Mouse (Mus musculus): ENCODE measurements around the gene Mymx. TPM values are rescaled to one million over a fixed set of nuclear protein-coding genes. Genes with fewer than 3 reads are reported as not detected.

The Mymx gene
- total and polyA plus RNA-seq, 3 experiments, result not detected

- H3K4me3 ChIP-seq (ENCODE audit: low read depth, low read length), result no peak overlapping the region; the same call in 1 of the 2 replicates
- peaks cover 78% of the 10 kb centered on the region for H3K36me3 ChIP-seq (replicated peaks)
- no peaks in the 10 kb centered on the region for H3K27me3 ChIP-seq (ENCODE audit: insufficient read depth, low read length)
- H3K9me3 ChIP-seq (replicated peaks), result no peaks in the 10 kb centered on the region
- peaks cover 54% of the 10 kb centered on the region for H3K4me1 ChIP-seq (ENCODE audit: insufficient read depth, low read depth, low read length)
- DNase-seq (ENCODE audit: low spot score) (no peak), ATAC-seq (ENCODE audit: extremely low read depth, insufficient number of reproducible peaks, low FRiP score, poor library complexity, severe bottlenecking) (no peak)
- no peak for TF ChIP-seq CTCF (IDR thresholded peaks at IDR 0.05; ENCODE audit: low read depth, low read length)
- TF ChIP-seq GATA1 (IDR thresholded peaks at IDR 0.05; ENCODE audit: borderline replicate concordance, low read length), result no peak
- TF ChIP-seq POLR2AphosphoS5 (IDR thresholded peaks at IDR 0.05; ENCODE audit: insufficient replicate concordance, low read depth, low read length), result no peak
- no peak for TF ChIP-seq TAL1 (conservative IDR thresholded peaks at IDR 0.05; ENCODE audit: low read depth, low read length)
- no peak for TF ChIP-seq GATA2 (IDR thresholded peaks at IDR 0.05; ENCODE audit: borderline replicate concordance, low read depth, low read length)
Observed at GRCm38 (mm10) chr17:45563216-45563615, 38.7 kb downstream of the Mymx start.

DNA sequence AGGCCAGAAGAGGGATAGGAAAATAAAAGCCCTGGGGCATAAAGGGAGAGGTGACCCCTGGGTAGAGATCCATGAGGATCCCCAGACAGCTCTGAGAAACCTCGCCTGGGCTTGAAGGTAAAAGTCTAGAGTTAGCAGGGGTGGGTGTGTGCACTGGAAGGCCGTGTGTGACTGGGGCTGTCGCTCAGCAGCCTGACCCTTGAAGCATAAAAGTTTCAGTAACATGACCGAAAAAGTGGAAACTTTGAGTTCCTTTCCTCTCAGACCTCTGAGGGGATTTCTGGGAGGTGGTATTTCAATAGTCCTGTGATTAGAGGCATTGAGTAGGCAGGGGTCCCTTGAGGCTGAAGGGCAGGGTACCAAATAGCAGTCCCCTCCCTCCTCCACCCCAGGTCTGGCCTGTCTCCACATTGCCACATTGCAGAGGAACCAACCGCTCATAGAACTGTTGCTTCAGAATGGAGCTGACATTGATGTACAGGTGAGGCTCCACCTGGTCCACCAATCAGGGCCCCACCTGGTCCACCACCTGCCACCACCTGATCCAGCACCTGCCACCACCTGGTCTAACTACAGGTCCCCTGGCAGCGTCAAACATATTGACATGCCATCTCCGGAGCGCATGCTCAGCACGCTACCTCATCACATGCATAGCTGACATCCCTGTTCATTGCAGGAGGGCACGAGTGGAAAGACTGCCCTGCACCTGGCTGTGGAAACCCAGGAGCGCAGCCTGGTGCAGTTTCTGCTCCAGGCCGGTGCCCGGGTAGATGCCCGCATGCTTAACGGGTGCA is 42.0 kb downstream of the Mymx start:
- Histone ChIP-seq H3K4me3 (ENCODE audit: low read depth, low read length) (no peak overlapping the region), H3K36me3 (replicated peaks) (peaks cover 55% of the 10 kb centered on the region), H3K4me1 (ENCODE audit: insufficient read depth, low read depth, low read length) (peaks cover 54% of the 10 kb centered on the region), H3K27me3 (ENCODE audit: insufficient read depth, low read length) (no peaks in the 10 kb centered on the region), H3K9me3 (replicated peaks) (no peaks in the 10 kb centered on the region)
- TF ChIP-seq TAL1 (conservative IDR thresholded peaks at IDR 0.05; ENCODE audit: low read depth, low read length) (no peak), GATA1 (IDR thresholded peaks at IDR 0.05; ENCODE audit: borderline replicate concordance, low read length) (no peak), POLR2AphosphoS5 (IDR thresholded peaks at IDR 0.05; ENCODE audit: insufficient replicate concordance, low read depth, low read length) (no peak), GATA2 (IDR thresholded peaks at IDR 0.05; ENCODE audit: borderline replicate concordance, low read depth, low read length) (no peak), CTCF (IDR thresholded peaks at IDR 0.05; ENCODE audit: low read depth, low read length) (no peak)
- ATAC-seq (ENCODE audit: extremely low read depth, insufficient number of reproducible peaks, low FRiP score, poor library complexity, severe bottlenecking), result no peak
- no peak for DNase-seq (ENCODE audit: low spot score)

GRCm38 (mm10) chr17:45557998-45558862 is 43.7 kb downstream of the Mymx start:
- Histone ChIP-seq H3K4me1 (ENCODE audit: insufficient read depth, low read depth, low read length) (peaks cover 51% of the 10 kb centered on the region), H3K9me3 (replicated peaks) (no peaks in the 10 kb centered on the region), H3K27me3 (ENCODE audit: insufficient read depth, low read length) (peaks cover 3% of the 10 kb centered on the region; the same call in 1 of the 2 replicates), H3K4me3 (ENCODE audit: low read depth, low read length) (peak overlapping the region; percentile 6; the same call in 1 of the 2 replicates), H3K36me3 (replicated peaks) (peaks cover 52% of the 10 kb centered on the region)
- TF ChIP-seq TAL1 (conservative IDR thresholded peaks at IDR 0.05; ENCODE audit: low read depth, low read length) (no peak), GATA1 (IDR thresholded peaks at IDR 0.05; ENCODE audit: borderline replicate concordance, low read length) (no peak), GATA2 (IDR thresholded peaks at IDR 0.05; ENCODE audit: borderline replicate concordance, low read depth, low read length) (no peak), POLR2AphosphoS5 (IDR thresholded peaks at IDR 0.05; ENCODE audit: insufficient replicate concordance, low read depth, low read length) (no peak), CTCF (IDR thresholded peaks at IDR 0.05; ENCODE audit: low read depth, low read length) (no peak)
- DNase-seq (ENCODE audit: low spot score) (no peak), ATAC-seq (ENCODE audit: extremely low read depth, insufficient number of reproducible peaks, low FRiP score, poor library complexity, severe bottlenecking) (no peak)

GRCm38 (mm10) chr17:45557246-45557824 is 44.6 kb downstream of the Mymx start:
- Histone ChIP-seq H3K36me3 (replicated peaks) (peaks cover 44% of the 10 kb centered on the region), H3K4me3 (ENCODE audit: low read depth, low read length) (peak overlapping the region; percentile 83), H3K4me1 (ENCODE audit: insufficient read depth, low read depth, low read length) (peaks cover 48% of the 10 kb centered on the region), H3K9me3 (replicated peaks) (no peaks in the 10 kb centered on the region), H3K27me3 (ENCODE audit: insufficient read depth, low read length) (peaks cover 7% of the 10 kb centered on the region)
- DNase-seq (ENCODE audit: low spot score) (no peak), ATAC-seq (ENCODE audit: extremely low read depth, insufficient number of reproducible peaks, low FRiP score, poor library complexity, severe bottlenecking) (0 out of 2 replicates have a peak, but pooled peaks have one; percentile 10)
- no peak for TF ChIP-seq POLR2AphosphoS5 (IDR thresholded peaks at IDR 0.05; ENCODE audit: insufficient replicate concordance, low read depth, low read length)

- ATAC-seq (ENCODE audit: extremely low read depth, insufficient number of reproducible peaks, low FRiP score, poor library complexity, severe bottlenecking), result no peak; the same call in 1 of the 2 replicates
- Histone ChIP-seq H3K4me1 (ENCODE audit: insufficient read depth, low read depth, low read length) (peaks cover 52% of the 10 kb centered on the region), H3K36me3 (replicated peaks) (peaks cover 38% of the 10 kb centered on the region)
Observed at GRCm38 (mm10) chr17:45556514-45557245, 45.2 kb downstream of the Mymx start.

More at GRCm38 (mm10) chr17:45556514-45557245, 45.2 kb downstream of the Mymx start:
- Histone ChIP-seq H3K9me3 (replicated peaks) (no peaks in the 10 kb centered on the region), H3K4me3 (ENCODE audit: low read depth, low read length) (peak overlapping the region; percentile 83), H3K27me3 (ENCODE audit: insufficient read depth, low read length) (peaks cover 7% of the 10 kb centered on the region)
- TF ChIP-seq POLR2AphosphoS5 (IDR thresholded peaks at IDR 0.05; ENCODE audit: insufficient replicate concordance, low read depth, low read length) (no peak), GATA1 (IDR thresholded peaks at IDR 0.05; ENCODE audit: borderline replicate concordance, low read length) (no peak)
- peak; percentile 72 for DNase-seq (ENCODE audit: low spot score)

Data from G1E (cell line).